Mouse (Mus musculus) cortical plate, adult 2 months (tissue): ENCODE measurements around the gene Celsr2.

Experiments
- CTCF ChIP-seq: fragments of 200-500 bp; IDR thresholded peaks from 2 replicates; pipeline ENCODE4 v1.5.1; 2011; ENCODE audit warnings: mild to moderate bottlenecking, control low read depth, low read length; ENCODE audit not compliant: insufficient read depth; ENCODE audit errors: extremely low read depth
- POLR2A ChIP-seq: fragments of 200-500 bp; IDR thresholded peaks from 2 replicates; pipeline ENCODE4 v1.6.1; 2011; ENCODE audit warnings: mild to moderate bottlenecking, low read length, control low read depth; ENCODE audit not compliant: insufficient read depth; ENCODE audit errors: extremely low read depth

DNA sequence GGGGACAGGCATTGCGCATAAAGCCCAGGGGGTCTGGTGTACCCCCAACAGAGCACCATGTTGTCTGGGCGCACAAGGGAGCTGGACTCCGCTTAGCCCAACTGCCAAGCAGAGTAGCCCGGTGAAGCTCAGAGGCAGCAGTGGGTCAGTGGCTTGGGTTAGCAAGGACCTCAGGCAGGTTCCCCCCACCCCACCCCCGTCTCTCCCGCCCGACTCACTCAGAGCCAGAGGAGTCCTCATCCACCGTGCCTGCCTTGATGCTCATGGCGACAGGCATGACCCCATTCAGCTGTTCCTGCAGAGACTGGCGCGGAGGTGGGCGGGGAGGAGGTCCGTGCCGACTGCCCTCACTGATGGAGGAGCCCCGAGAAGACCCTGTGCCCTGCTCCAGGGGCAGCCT lies 22.6 kb downstream of the Celsr2 start:
- TF ChIP-seq CTCF (no peak), POLR2A (no peak)
